Mouse (Mus musculus): ENCODE data around the gene Fndc7. TPM values are rescaled to one million over a fixed set of nuclear protein-coding genes. Genes with fewer than 3 reads are reported as not detected.

Gene Fndc7
- total RNA-seq (2014; rRNA removed) (not detected in 2 replicates), polyA plus RNA-seq (2015; fragmentation: Nextera tagmentation; extraction: Ambion mirVana) (0.09 TPM in 1 of 2 replicates, not detected in the other)

DNA sequence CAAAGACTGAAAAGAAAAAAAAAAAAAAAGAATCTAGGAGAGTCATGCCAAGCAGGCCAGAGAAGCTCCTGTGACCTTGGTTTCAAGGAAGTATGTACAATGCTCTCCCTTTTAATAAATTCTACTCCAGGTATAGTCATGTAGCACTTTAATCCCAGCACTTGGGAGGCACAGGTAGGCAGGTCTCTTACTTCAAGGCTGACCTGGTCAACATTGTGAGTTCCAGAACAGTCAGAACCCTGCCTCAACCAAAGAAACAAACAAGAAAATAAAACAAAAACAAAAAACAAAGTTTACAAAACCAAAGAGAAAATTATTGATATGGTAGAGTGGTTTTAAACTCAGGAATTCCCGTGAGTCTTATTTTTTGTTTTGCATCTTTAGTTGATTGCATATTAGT lies at the start of gene Fndc7:
Gene Fndc7, minus strand, starts transcription at position 101 of the 400 bp plus-strand sequence.
- ATAC-seq (ENCODE audit: low FRiP score), result no peak
- DNase-seq (ENCODE audit: low spot score), result no peak
- H3K4me2 ChIP-seq (ENCODE audit: low read depth, low read length, poor library complexity, severe bottlenecking), result no peak within 1 kb of the TSS
- no peaks in the 10 kb centered on the region for H3K27me3 ChIP-seq (ENCODE audit: insufficient read depth, low read length)
- H3K36me3 ChIP-seq (ENCODE audit: insufficient read depth, low read length), result no peaks in the 10 kb centered on the region
- no peak for TF ChIP-seq CTCF (IDR thresholded peaks at IDR 0.05)
- no peak within 1 kb of the TSS for H3K4me3 ChIP-seq (ENCODE audit: low read depth, low read length)
- no peak within 1 kb of the TSS for H3K27ac ChIP-seq (ENCODE audit: low read depth, low read length)
- H3K9ac ChIP-seq (replicated peaks; ENCODE audit: low read length, poor library complexity, severe bottlenecking), result no peak within 1 kb of the TSS
- no peaks in the 10 kb centered on the region for H3K9me3 ChIP-seq (ENCODE audit: low read length)
- 98% methylated on average over 1 of the region's 1 CpGs for WGBS
- H3K4me1 ChIP-seq (ENCODE audit: insufficient read depth, low read length), result no peaks in the 10 kb centered on the region

DNA sequence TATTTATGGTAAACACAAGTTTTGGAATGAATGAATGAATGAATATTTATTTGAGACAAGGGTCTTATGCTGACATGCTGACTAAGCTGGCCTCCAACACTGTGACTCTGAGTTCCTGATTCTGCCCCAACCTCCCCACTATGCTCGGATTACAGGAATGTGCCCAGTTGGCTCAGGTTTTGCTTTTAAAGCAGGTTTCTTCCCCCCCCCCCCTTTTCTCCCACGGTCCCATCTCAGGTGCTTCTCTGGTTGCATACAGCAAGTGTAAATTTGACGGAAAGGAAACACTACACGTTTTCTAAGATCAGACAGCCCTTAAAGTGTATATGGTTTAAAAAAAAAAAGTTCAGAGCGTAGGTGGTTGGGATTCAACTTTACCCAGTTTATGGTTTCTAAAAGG lies 49.8 kb upstream of the Fndc7 start, which contains the start of gene Henmt1:
Gene Henmt1, plus strand, starts transcription at position 301 of the 400 bp plus-strand sequence.
- DNase-seq (ENCODE audit: low spot score) (no peak), ATAC-seq (ENCODE audit: low FRiP score) (no peak)
- peak within 1 kb of the TSS; percentile 45 for H3K4me2 ChIP-seq (ENCODE audit: low read depth, low read length, poor library complexity, severe bottlenecking)
- no peaks in the 10 kb centered on the region for H3K9me3 ChIP-seq (ENCODE audit: low read length)
- no peaks in the 10 kb centered on the region for H3K36me3 ChIP-seq (ENCODE audit: insufficient read depth, low read length)
- H3K27ac ChIP-seq (ENCODE audit: low read depth, low read length), result no peak within 1 kb of the TSS
- H3K4me1 ChIP-seq (ENCODE audit: insufficient read depth, low read length), result no peaks in the 10 kb centered on the region
- H3K27me3 ChIP-seq (ENCODE audit: insufficient read depth, low read length), result no peaks in the 10 kb centered on the region
- TF ChIP-seq CTCF (IDR thresholded peaks at IDR 0.05), result no peak
- 94% methylated on average over 5 of the region's 5 CpGs for WGBS
- H3K4me3 ChIP-seq (ENCODE audit: low read depth, low read length), result peak within 1 kb of the TSS; percentile 28
- H3K9ac ChIP-seq (replicated peaks; ENCODE audit: low read length, poor library complexity, severe bottlenecking), result no peak within 1 kb of the TSS; the same call in 1 of the 2 replicates

DNA sequence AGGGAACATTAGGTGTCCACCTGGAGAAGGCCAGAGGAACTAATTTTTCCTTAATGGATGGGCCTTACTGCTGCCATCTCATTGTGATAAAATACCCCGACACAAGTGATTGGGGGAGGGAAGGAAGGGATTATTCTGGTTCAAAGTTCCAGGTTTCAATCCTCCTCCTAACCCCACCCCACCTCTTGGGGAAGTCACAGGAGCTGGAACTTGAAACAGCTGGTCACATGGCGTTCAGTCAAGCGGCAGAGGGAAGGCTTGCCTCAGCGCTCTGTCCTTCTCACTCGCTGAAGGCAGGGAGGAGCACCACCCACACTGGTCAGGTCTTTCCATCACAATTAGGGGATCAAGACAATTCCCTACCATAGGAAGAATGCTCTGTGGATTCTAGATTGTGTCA lies 48.9 kb upstream of the Fndc7 start:
- 90% methylated on average over 5 of the region's 5 CpGs for WGBS
- no peaks in the 10 kb centered on the region for H3K27me3 ChIP-seq (ENCODE audit: insufficient read depth, low read length)
- no peak overlapping the region for H3K4me2 ChIP-seq (ENCODE audit: low read depth, low read length, poor library complexity, severe bottlenecking)
- no peak overlapping the region for H3K4me3 ChIP-seq (ENCODE audit: low read depth, low read length)
- no peak for TF ChIP-seq CTCF (IDR thresholded peaks at IDR 0.05)
- H3K9ac ChIP-seq (replicated peaks; ENCODE audit: low read length, poor library complexity, severe bottlenecking), result no peak overlapping the region
- no peak overlapping the region for H3K27ac ChIP-seq (ENCODE audit: low read depth, low read length)
- no peaks in the 10 kb centered on the region for H3K4me1 ChIP-seq (ENCODE audit: insufficient read depth, low read length)
- H3K9me3 ChIP-seq (ENCODE audit: low read length), result no peaks in the 10 kb centered on the region
- ATAC-seq (ENCODE audit: low FRiP score), result no peak
- no peak for DNase-seq (ENCODE audit: low spot score)
- H3K36me3 ChIP-seq (ENCODE audit: insufficient read depth, low read length), result no peaks in the 10 kb centered on the region

DNA sequence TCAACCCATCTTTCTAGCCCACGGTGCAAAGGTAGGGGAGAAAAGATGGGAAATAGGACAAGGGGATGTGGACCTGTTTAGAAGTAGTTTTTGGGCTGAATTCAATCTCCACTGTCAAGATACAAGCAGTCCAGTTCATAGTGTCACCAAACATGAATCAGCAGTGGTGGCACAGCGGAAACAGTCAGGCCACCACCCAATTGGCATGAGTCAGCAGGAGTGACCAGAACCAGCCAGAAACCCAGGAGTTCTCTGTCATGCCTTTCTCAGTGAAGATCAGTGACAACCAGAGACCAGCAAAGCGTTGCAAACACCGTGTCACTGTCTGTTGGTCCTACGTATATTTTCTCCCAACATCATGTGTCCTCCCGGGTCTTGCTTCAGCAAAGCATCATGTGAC lies 43.7 kb upstream of the Fndc7 start:
- ATAC-seq (ENCODE audit: low FRiP score), result no peak
- no peaks in the 10 kb centered on the region for H3K4me1 ChIP-seq (ENCODE audit: insufficient read depth, low read length)
- no peak overlapping the region for H3K4me3 ChIP-seq (ENCODE audit: low read depth, low read length)

DNA sequence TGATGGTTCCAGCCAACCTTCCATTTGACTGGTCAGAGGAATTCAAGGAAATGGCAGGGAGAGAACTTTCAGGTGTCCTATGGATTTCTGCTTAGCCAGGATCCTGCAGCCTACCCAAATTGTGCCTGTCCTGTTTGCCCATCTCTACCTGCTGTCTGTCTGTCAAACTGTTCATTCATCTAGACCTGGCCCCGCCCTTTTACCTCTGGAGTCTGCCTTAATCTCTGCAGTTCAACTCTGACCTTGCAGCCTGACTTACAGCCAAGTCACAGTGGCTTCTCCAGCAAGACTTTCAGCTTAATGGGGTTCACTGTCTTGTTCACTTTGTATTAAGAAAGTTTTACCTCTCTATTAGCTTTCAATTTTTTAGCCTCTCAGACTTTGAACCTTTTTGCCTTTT lies 36.5 kb upstream of the Fndc7 start:
- H3K9me3 ChIP-seq (ENCODE audit: low read length), result no peaks in the 10 kb centered on the region
- no peak for TF ChIP-seq CTCF (IDR thresholded peaks at IDR 0.05)
- no peak overlapping the region for H3K9ac ChIP-seq (replicated peaks; ENCODE audit: low read length, poor library complexity, severe bottlenecking)
- no peak for ATAC-seq (ENCODE audit: low FRiP score)
- H3K36me3 ChIP-seq (ENCODE audit: insufficient read depth, low read length), result no peaks in the 10 kb centered on the region
- H3K4me3 ChIP-seq (ENCODE audit: low read depth, low read length), result no peak overlapping the region
- WGBS, result 80% methylated on average over 1 of the region's 1 CpGs
- H3K27me3 ChIP-seq (ENCODE audit: insufficient read depth, low read length), result no peaks in the 10 kb centered on the region
- no peak for DNase-seq (ENCODE audit: low spot score)
- H3K27ac ChIP-seq (ENCODE audit: low read depth, low read length), result no peak overlapping the region
- no peaks in the 10 kb centered on the region for H3K4me1 ChIP-seq (ENCODE audit: insufficient read depth, low read length)
- no peak overlapping the region for H3K4me2 ChIP-seq (ENCODE audit: low read depth, low read length, poor library complexity, severe bottlenecking)

More for the DNA sequence above, 43.7 kb upstream of the Fndc7 start:
- H3K9me3 ChIP-seq (ENCODE audit: low read length), result no peaks in the 10 kb centered on the region
- no peaks in the 10 kb centered on the region for H3K27me3 ChIP-seq (ENCODE audit: insufficient read depth, low read length)
- no peak overlapping the region for H3K9ac ChIP-seq (replicated peaks; ENCODE audit: low read length, poor library complexity, severe bottlenecking)
- no peak overlapping the region for H3K27ac ChIP-seq (ENCODE audit: low read depth, low read length)
- H3K4me2 ChIP-seq (ENCODE audit: low read depth, low read length, poor library complexity, severe bottlenecking), result no peak overlapping the region
- H3K36me3 ChIP-seq (ENCODE audit: insufficient read depth, low read length), result no peaks in the 10 kb centered on the region
- DNase-seq (ENCODE audit: low spot score), result no peak
- WGBS, result 97% methylated on average over 6 of the region's 6 CpGs
- no peak for TF ChIP-seq CTCF (IDR thresholded peaks at IDR 0.05)

DNA sequence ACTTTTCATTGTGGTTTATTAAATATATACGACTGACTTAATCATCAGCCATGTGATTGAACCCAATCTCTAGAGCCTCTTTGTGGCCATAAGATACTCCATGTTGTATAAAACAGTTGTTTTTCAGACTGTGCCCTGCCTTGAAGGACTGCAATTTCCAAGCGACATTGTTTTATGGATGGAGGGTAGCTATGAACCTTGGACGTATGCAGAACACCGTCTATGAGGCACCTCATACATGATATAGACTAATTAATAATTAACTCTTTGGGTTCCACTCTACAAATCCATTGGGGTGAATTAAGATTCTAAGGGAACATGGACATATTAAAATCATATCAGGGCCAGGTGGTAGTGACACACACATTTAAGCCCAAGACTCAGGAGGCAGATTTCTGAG lies 35.9 kb upstream of the Fndc7 start:
- 90% methylated on average over 4 of the region's 4 CpGs for WGBS
- Histone ChIP-seq H3K36me3 (ENCODE audit: insufficient read depth, low read length) (no peaks in the 10 kb centered on the region), H3K27ac (ENCODE audit: low read depth, low read length) (no peak overlapping the region), H3K9ac (replicated peaks; ENCODE audit: low read length, poor library complexity, severe bottlenecking) (no peak overlapping the region), H3K4me1 (ENCODE audit: insufficient read depth, low read length) (no peaks in the 10 kb centered on the region), H3K27me3 (ENCODE audit: insufficient read depth, low read length) (no peaks in the 10 kb centered on the region), H3K4me2 (ENCODE audit: low read depth, low read length, poor library complexity, severe bottlenecking) (no peak overlapping the region), H3K9me3 (ENCODE audit: low read length) (no peaks in the 10 kb centered on the region), H3K4me3 (ENCODE audit: low read depth, low read length) (no peak overlapping the region)
- no peak for TF ChIP-seq CTCF (IDR thresholded peaks at IDR 0.05)
- DNase-seq (ENCODE audit: low spot score) (no peak), ATAC-seq (ENCODE audit: low FRiP score) (no peak)

Measured in midbrain, postnatal 0 days (tissue).